Mouse (Mus musculus) heart, embryonic 16.5 days (tissue): ENCODE data around the gene Nkx3-2. TPM values are rescaled to one million over a fixed set of nuclear protein-coding genes. Genes with fewer than 3 reads are reported as not detected.
A peak's percentile ranks its signal among the peaks of the same experiment; 100 is the strongest.

ENCODE experiments used
- ATAC-seq: fragments of 200-750 bp; cut with Nextera tagmentation; replicated peaks from 2 replicates; pipeline ENCODE4 v1.8.0; 2017; ENCODE audit warnings: moderate number of reproducible peaks; ENCODE audit not compliant: insufficient read depth, low FRiP score; ENCODE audit errors: extremely low read depth
- H3K27ac ChIP-seq: fragments of 300-500 bp; sonication (generic); 2 replicates; pipeline ENCODE4 v1.5.1; 2014; ENCODE audit warnings: mild to moderate bottlenecking, low read length, control low read depth, moderate library complexity
- H3K27me3 ChIP-seq: fragments of 300-500 bp; sonication (generic); 2 replicates; pipeline ENCODE4 v1.6.1; 2014; ENCODE audit warnings: low read length, mixed read lengths; ENCODE audit not compliant: control insufficient read depth, insufficient read depth
- H3K36me3 ChIP-seq: fragments of 300-500 bp; sonication (generic); 2 replicates; pipeline ENCODE4 v1.6.1; 2014; ENCODE audit not compliant: control insufficient read depth, insufficient read depth
- H3K4me1 ChIP-seq: fragments of 300-500 bp; sonication (generic); 2 replicates; pipeline ENCODE4 v1.6.1; 2014; ENCODE audit warnings: low read length, mixed read lengths; ENCODE audit not compliant: control insufficient read depth, insufficient read depth
- H3K4me2 ChIP-seq: fragments of 300-500 bp; sonication (generic); 2 replicates; pipeline ENCODE4 v1.6.1; 2014; ENCODE audit warnings: low read depth, mild to moderate bottlenecking, control low read depth, low read length
- H3K4me3 ChIP-seq: fragments of 300-500 bp; sonication (generic); 2 replicates; pipeline ENCODE4 v1.5.1; 2014; ENCODE audit warnings: mild to moderate bottlenecking, control low read depth, low read length
- H3K9ac ChIP-seq: fragments of 300-500 bp; sonication (generic); 2 replicates; pipeline ENCODE4 v1.6.1; 2014; ENCODE audit warnings: low read length, control low read depth
- H3K9me3 ChIP-seq: fragments of 300-500 bp; sonication (generic); replicated peaks from 2 replicates; pipeline ENCODE4 v1.6.1; 2016; ENCODE audit warnings: low read length; ENCODE audit not compliant: control insufficient read depth
- WGBS: fragments of 180-500 bp; shearing (Covaris S2); extraction: QIAGEN DNeasy Blood & Tissue Kit; methylation state at CpG from one replicate; pipeline ENCODE4 v1.1.7; 2014; 5-methylcytosine and 5-hydroxymethylcytosine counted together
- polyA plus RNA-seq: library from polyadenylated mRNA; unstranded; fragments of >200 nt; fragmentation: Nextera tagmentation; extraction: Ambion mirVana; gene quantifications from 2 replicates; pipeline ENCODE4 v1.2.1, GENCODE M21; 2015

The Nkx3-2 gene
- polyA plus RNA-seq, 1 experiment from 2014 or later: not detected

DNA sequence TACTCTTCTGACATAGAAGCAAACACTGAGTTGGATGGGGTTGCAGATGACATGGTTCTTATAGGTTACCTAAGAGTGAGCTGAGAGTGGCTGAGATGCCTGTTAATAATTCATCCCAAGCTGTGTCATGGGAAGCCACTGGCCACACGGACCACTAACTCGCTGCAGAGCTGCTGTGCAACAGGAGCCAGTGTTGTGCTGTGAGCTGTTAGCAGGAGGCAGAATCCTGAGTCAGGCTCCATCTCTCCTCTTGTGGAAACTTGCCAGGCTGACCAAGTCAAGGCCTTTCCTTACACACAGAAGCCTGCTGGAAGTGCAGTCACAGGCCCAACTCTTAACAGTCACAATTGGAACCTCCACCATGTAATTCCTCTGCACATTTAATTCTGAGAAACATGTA lies 26.2 kb upstream of the Nkx3-2 start:
- H3K4me1 ChIP-seq: no peaks in the 10 kb centered on the region
- no peaks in the 10 kb centered on the region for H3K27me3 ChIP-seq
- H3K36me3 ChIP-seq: peaks cover 56% of the 10 kb centered on the region
- H3K4me2 ChIP-seq: no peak overlapping the region
- no peak overlapping the region for H3K27ac ChIP-seq
- ATAC-seq: no peak
- H3K9ac ChIP-seq: no peak overlapping the region
- no peaks in the 10 kb centered on the region for H3K9me3 ChIP-seq
- H3K4me3 ChIP-seq: no peak overlapping the region
- WGBS: 89% methylated on average over 2 of the region's 2 CpGs

GRCm38 (mm10) chr5:41788877-41789276 lies 24.6 kb upstream of the Nkx3-2 start:
- ATAC-seq: no peak
- 78% methylated on average over 6 of the region's 6 CpGs for WGBS

GRCm38 (mm10) chr5:41781890-41782289 lies 17.6 kb upstream of the Nkx3-2 start:
- no peak overlapping the region for H3K9ac ChIP-seq
- 85% methylated on average over 5 of the region's 5 CpGs for WGBS
- H3K36me3 ChIP-seq: peaks cover 14% of the 10 kb centered on the region
- no peak overlapping the region for H3K27ac ChIP-seq
- no peak overlapping the region for H3K4me2 ChIP-seq
- H3K27me3 ChIP-seq: no peaks in the 10 kb centered on the region
- no peak for ATAC-seq
- H3K4me1 ChIP-seq: no peaks in the 10 kb centered on the region
- H3K4me3 ChIP-seq: no peak overlapping the region
- no peaks in the 10 kb centered on the region for H3K9me3 ChIP-seq

More at GRCm38 (mm10) chr5:41788877-41789276, 24.6 kb upstream of the Nkx3-2 start:
- Histone ChIP-seq H3K9ac (no peak overlapping the region), H3K4me3 (no peak overlapping the region), H3K9me3 (no peaks in the 10 kb centered on the region), H3K4me2 (no peak overlapping the region), H3K4me1 (no peaks in the 10 kb centered on the region), H3K27me3 (no peaks in the 10 kb centered on the region), H3K27ac (no peak overlapping the region), H3K36me3 (peaks cover 50% of the 10 kb centered on the region)

- WGBS: 60% methylated on average over 3 of the region's 3 CpGs
- ATAC-seq: no peak
- H3K27ac ChIP-seq: no peak overlapping the region
Measured at GRCm38 (mm10) chr5:41780026-41780425, 15.7 kb upstream of the Nkx3-2 start.

DNA sequence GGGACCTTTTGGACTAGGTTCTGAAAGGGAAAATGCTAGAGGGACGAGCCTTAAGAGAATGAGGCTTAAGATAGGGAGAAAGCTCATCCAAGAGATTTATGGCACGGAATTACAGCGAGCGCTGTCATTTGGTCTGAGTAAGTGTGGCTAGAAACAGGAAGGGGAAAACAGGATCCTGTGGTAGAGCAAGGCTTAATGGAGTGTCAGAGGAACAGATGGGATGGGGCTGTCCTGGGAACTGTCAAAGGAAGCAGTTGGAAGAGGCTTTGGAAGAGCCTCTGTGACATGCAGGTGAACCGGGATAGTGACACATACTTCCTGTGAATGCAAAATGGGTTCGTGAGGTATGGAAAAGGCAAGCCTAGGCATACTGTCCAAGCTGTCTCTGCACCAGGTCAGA lies 11.4 kb upstream of the Nkx3-2 start:
- 48% methylated on average over 6 of the region's 6 CpGs for WGBS
- no peaks in the 10 kb centered on the region for H3K36me3 ChIP-seq

More at GRCm38 (mm10) chr5:41780026-41780425, 15.7 kb upstream of the Nkx3-2 start:
- no peak overlapping the region for H3K4me2 ChIP-seq
- no peak overlapping the region for H3K4me3 ChIP-seq
- H3K27me3 ChIP-seq: no peaks in the 10 kb centered on the region
- no peaks in the 10 kb centered on the region for H3K4me1 ChIP-seq
- H3K9ac ChIP-seq: no peak overlapping the region
- H3K9me3 ChIP-seq: no peaks in the 10 kb centered on the region
- H3K36me3 ChIP-seq: no peaks in the 10 kb centered on the region

GRCm38 (mm10) chr5:41775273-41775672 lies 11.0 kb upstream of the Nkx3-2 start:
- no peak for ATAC-seq
- Histone ChIP-seq H3K36me3 (no peaks in the 10 kb centered on the region), H3K27me3 (no peaks in the 10 kb centered on the region; the same call in 1 of the 2 replicates), H3K4me3 (no peak overlapping the region), H3K27ac (no peak overlapping the region), H3K9ac (no peak overlapping the region), H3K4me1 (no peaks in the 10 kb centered on the region), H3K9me3 (no peaks in the 10 kb centered on the region), H3K4me2 (no peak overlapping the region)
- 68% methylated on average over 3 of the region's 3 CpGs for WGBS

More for the DNA sequence above, 11.4 kb upstream of the Nkx3-2 start:
- H3K9ac ChIP-seq: no peak overlapping the region
- no peaks in the 10 kb centered on the region for H3K27me3 ChIP-seq
- ATAC-seq: no peak
- H3K9me3 ChIP-seq: no peaks in the 10 kb centered on the region
- H3K4me3 ChIP-seq: no peak overlapping the region
- no peaks in the 10 kb centered on the region for H3K4me1 ChIP-seq
- H3K4me2 ChIP-seq: no peak overlapping the region
- H3K27ac ChIP-seq: no peak overlapping the region

GRCm38 (mm10) chr5:41768382-41769040 lies 4.2 kb upstream of the Nkx3-2 start:
- H3K36me3 ChIP-seq: no peaks in the 10 kb centered on the region
- no peaks in the 10 kb centered on the region for H3K9me3 ChIP-seq
- H3K9ac ChIP-seq: 0 out of 2 replicates have a peak overlapping the region, but pooled peaks have one; percentile 5
- H3K4me2 ChIP-seq: peak overlapping the region; percentile 70
- H3K4me1 ChIP-seq: peaks cover 14% of the 10 kb centered on the region
- WGBS: 4% methylated on average over 21 of the region's 21 CpGs
- no peak overlapping the region for H3K27ac ChIP-seq
- no peak for ATAC-seq
- H3K27me3 ChIP-seq: peaks cover 38% of the 10 kb centered on the region
- peak overlapping the region; percentile 45 for H3K4me3 ChIP-seq

DNA sequence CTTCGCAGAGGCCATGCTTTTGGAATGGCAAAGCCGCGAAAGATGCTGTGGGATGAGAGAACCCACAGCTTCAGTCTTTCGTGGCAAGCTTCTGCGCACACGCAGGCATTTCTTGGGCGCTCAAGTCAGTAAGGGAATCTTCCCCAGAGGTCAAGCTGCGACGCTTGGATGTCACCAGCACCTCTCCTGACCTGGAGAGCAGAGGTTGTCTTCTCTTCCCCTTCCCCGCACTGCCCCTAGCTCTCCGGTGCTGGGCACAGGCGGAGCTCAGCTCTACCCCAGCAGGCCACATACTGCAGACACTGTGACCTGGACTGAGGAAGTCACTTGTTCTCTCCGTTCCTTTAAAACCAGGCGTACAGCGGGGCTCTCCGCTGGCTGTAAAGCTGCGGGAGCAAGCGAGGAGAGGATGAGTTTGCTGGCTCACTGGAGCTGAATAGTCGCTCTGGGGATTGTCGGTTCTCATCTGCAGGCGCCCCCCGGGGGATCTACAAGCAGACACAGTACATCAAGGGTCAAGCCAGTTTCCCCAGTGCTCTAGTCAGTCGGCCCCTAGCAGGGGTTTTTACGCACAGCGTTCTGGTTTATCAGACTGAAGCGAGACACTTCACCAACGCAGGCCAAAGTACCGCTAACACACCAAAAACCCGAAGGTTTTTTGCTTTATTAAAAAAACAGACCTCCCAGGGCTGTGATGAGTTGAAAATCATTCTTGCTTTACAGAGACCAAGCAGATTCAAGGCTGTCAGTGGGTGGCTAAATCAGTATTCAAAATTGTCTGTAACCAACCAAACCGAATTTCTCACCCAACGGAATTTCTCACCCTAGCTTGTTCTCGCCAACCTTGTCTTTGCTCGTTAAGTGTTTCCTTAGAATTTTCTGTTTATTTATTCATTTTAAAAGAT lies 3.2 kb upstream of the Nkx3-2 start:
- 5% methylated on average over 33 of the region's 33 CpGs for WGBS
- H3K4me2 ChIP-seq: peak overlapping the region; percentile 70
- ATAC-seq: no peak
- H3K27ac ChIP-seq: no peak overlapping the region
- H3K4me1 ChIP-seq: peaks cover 14% of the 10 kb centered on the region
- H3K9me3 ChIP-seq: no peaks in the 10 kb centered on the region
- H3K9ac ChIP-seq: 0 out of 2 replicates have a peak overlapping the region, but pooled peaks have one; percentile 5
- peaks cover 48% of the 10 kb centered on the region for H3K27me3 ChIP-seq
- H3K4me3 ChIP-seq: peak overlapping the region; percentile 45
- H3K36me3 ChIP-seq: no peaks in the 10 kb centered on the region
